ENCODE assay signal across 17 mouse cellular contexts in the genomic region with DNA sequence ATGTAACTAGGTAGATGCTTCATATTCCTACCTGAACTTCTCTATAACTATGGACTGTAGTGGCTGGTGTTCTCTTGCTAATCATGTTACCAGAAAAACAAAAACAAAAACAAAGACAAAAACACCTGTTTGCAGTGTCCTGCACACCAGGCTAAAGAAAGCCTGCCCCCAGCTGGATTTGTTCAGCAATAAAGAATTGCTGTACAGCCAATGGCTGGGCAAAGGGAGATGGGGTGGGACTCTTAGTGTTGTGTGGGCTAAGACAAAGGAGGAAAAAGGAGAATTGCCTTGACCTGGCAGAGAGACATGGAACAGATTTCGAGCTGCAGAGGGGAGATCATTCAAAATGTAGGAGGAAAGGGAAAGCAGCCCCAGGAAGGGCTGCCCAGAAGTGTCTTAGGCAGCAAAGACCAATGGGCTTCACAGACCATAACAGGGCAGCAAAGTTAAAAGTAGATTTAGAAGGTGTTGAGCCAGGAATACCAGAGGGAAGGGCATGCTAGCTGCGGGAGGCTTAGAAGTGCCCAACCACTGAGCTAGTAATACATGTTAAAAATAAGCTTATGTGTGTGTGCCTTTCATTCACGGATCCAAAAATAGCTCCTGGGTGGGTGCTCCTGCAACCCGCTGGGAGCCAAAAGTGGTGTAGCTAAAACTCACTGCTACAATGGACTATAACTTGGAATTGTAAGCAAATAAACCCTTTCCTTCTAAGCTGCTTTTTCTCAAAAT. TPM values are rescaled to one million over a fixed set of nuclear protein-coding genes. Genes with fewer than 3 reads are reported as not detected.
A peak's percentile ranks its signal among the peaks of the same experiment; 100 is the strongest.
DNase-seq lines count a peak whose midpoint lies in the region; ATAC-seq and TF ChIP-seq lines count a peak whose summit lies in the region.
"Had no signal": no experiment of that assay in that cellular context is flagged by ENCODE, and none has a peak within 500 bp of the region (broad histone marks: within the 10 kb centered on the region; RNA-seq: fewer than 3 reads in every experiment).

No protein-coding gene starts in this region.

- H3K27me3 ChIP-seq in heart, adult 2 months (ENCODE audit: control insufficient read depth, insufficient read depth, low read length): no peaks in the 10 kb centered on the region
- H3K27me3 ChIP-seq: limb, embryonic 15.5 days; midbrain, embryonic 15.5 days had no signal

- H3K27ac ChIP-seq in heart, adult 2 months: peak overlapping the region; percentile 81
- H3K27ac ChIP-seq: limb, embryonic 15.5 days; midbrain, embryonic 15.5 days had no signal

- no peaks in the 10 kb centered on the region for H3K79me2 ChIP-seq in heart, adult 2 months (replicated peaks; ENCODE audit: control insufficient read depth, insufficient read depth, low read length)

- intact Hi-C loops in gastrocnemius, postnatal 14 days (cut with DNase I; ENCODE audit: low total_unique reads): no loop called here
- intact Hi-C loops in left cerebral cortex, postnatal 14 days (cut with DNase I): no loop called here
- intact Hi-C loops in left cerebral cortex, postnatal 10 days (cut with DNase I): no loop called here
- intact Hi-C loops in heart, adult 2 months (cut with DNase I): loop anchor here (5.0 kb wide), 1 partner anchor 136 kb away; a partner anchor contains a TSS
- intact Hi-C loops in heart, postnatal 10 days (cut with DNase I): loop anchor here (2.0 kb wide), 1 partner anchor 79 kb away; no protein-coding TSS in a partner anchor

- no peaks in the 10 kb centered on the region for H3K36me3 ChIP-seq in heart, adult 2 months (ENCODE audit: control insufficient read depth, insufficient read depth, low read length)
- H3K36me3 ChIP-seq: limb, embryonic 15.5 days; midbrain, embryonic 15.5 days had no signal

- no peak for ATAC-seq in megakaryocyte-erythroid progenitor cell, adult 5-6 weeks (replicated peaks; ENCODE audit: low FRiP score, low TSS enrichment, poor library complexity, severe bottlenecking)
- ATAC-seq: hindbrain, embryonic 16.5 days; midbrain, embryonic 15.5 days had no signal

- WGBS in heart, adult 2 months: 31% methylated on average over 4 of the region's 4 CpGs

- TF ChIP-seq POLR2A in heart, adult 2 months (IDR thresholded peaks at IDR 0.05; ENCODE audit: insufficient read depth, low read depth, low read length): no peak

- TF ChIP-seq CTCF in heart, adult 2 months (IDR thresholded peaks at IDR 0.05): peak; percentile 56

- H3K4me3 ChIP-seq in heart, adult 2 months: no peak overlapping the region
- H3K4me3 ChIP-seq: limb, embryonic 15.5 days; midbrain, embryonic 15.5 days had no signal

- no peak overlapping the region for H3K9ac ChIP-seq in heart, adult 2 months (ENCODE audit: low read depth, low read length)
- H3K9ac ChIP-seq: limb, embryonic 15.5 days; midbrain, embryonic 15.5 days had no signal

- H3K4me1 ChIP-seq in heart, adult 2 months (ENCODE audit: control insufficient read depth, insufficient read depth, low read length): no peaks in the 10 kb centered on the region
- H3K4me1 ChIP-seq: limb, embryonic 15.5 days; midbrain, embryonic 15.5 days had no signal

- DNase-seq in gastrocnemius, adult 8-10 months (ENCODE audit: low spot score in 2 of 2): peak; percentile 2 to 16
- DNase-seq in gastrocnemius, postnatal 14 days: no peak
- DNase-seq in left cerebral cortex, postnatal 14 days (ENCODE audit: low spot score in 2 of 2): peak; percentile 6 to 21
- no peak for DNase-seq in left cerebral cortex, postnatal 10 days (ENCODE audit: extremely low spot score in 1 of 2, low spot score in 2 of 2)
- peak in 1 of 2 experiments; percentile 19 for DNase-seq in heart, adult 2 months
- DNase-seq in heart, postnatal 10 days: peak; percentile 37 to 42
- no peak for DNase-seq in MN1 (ENCODE audit: low spot score)
- DNase-seq: adrenal gland, adult 2 months; lung, postnatal 10 days; thymus, postnatal 25 days had no signal

- no peak for TF ChIP-seq EP300 in heart, adult 2 months (IDR thresholded peaks at IDR 0.05; ENCODE audit: insufficient read depth, low read depth, low read length)

RNA-seq across cellular contexts. Expression of a gene that starts 23.6 kb away (rescaled TPM):
- 1 to 10 TPM in 1 of 4 experiments, under 1 TPM in 1, not detected in 2; 0.46 to 1.5 TPM for total RNA-seq in gastrocnemius, adult 8-10 months (2022)
- total RNA-seq in gastrocnemius, postnatal 14 days (2021): not detected
- under 1 TPM in 1 of 2 experiments, not detected in 1; 0.59 TPM for total RNA-seq in left cerebral cortex, postnatal 14 days (2021)
- total RNA-seq in left cerebral cortex, postnatal 10 days (2021): not detected
- total RNA-seq in heart, adult 2 months (2021): not detected
- not detected in 2 replicates for polyA plus RNA-seq in heart, adult 2 months (2012; rRNA removed)
- total RNA-seq in heart, postnatal 10 days (2021): not detected
- total RNA-seq in megakaryocyte-erythroid progenitor cell, adult 5-6 weeks (2014; fragmentation: Nextera tagmentation): not detected in 2 replicates
- total RNA-seq in megakaryocyte-erythroid progenitor cell, adult 5-6 weeks (2017): not detected in 2 replicates
- total RNA-seq: adrenal gland, adult 2 months; common myeloid progenitor, adult 5-6 weeks; layer of hippocampus, postnatal 10 days had no signal
- polyA plus RNA-seq: adrenal gland, adult 2 months; hindbrain, embryonic 16.5 days; limb, embryonic 15.5 days; midbrain, embryonic 15.5 days; neural tube, embryonic 14.5 days had no signal

RNA-seq across cellular contexts. Expression of a gene that starts 31.5 kb away (rescaled TPM):
- 10 to 100 TPM; 27.8 to 32.8 (median 29.0) TPM for total RNA-seq in gastrocnemius, adult 8-10 months (2022)
- total RNA-seq in gastrocnemius, postnatal 14 days (2021): 10 to 100 TPM; 25.6 to 30.4 TPM
- total RNA-seq in left cerebral cortex, postnatal 14 days (2021): 10 to 100 TPM; 74.2 to 75.5 TPM
- total RNA-seq in left cerebral cortex, postnatal 10 days (2021): 10 to 100 TPM; 77.1 to 78.0 TPM
- total RNA-seq in heart, adult 2 months (2021): 10 to 100 TPM; 27.0 to 32.6 TPM
- 6.2 and 9.6 TPM in 2 replicates for polyA plus RNA-seq in heart, adult 2 months (2012; rRNA removed)
- total RNA-seq in heart, postnatal 10 days (2021): 10 to 100 TPM; 32.9 to 34.3 TPM
- 21.8 and 22.9 TPM in 2 replicates for total RNA-seq in megakaryocyte-erythroid progenitor cell, adult 5-6 weeks (2014; fragmentation: Nextera tagmentation)
- 12.9 and 17.9 TPM in 2 replicates for total RNA-seq in megakaryocyte-erythroid progenitor cell, adult 5-6 weeks (2017)

Comparison
In these comparisons a context has a peak if more than half of its experiments do, and no peak if none do; other contexts are left out.
1. DNase-seq: peak in gastrocnemius, adult 8-10 months (2 of 2), left cerebral cortex, postnatal 14 days (2 of 2) and heart, postnatal 10 days (2 of 2); none in gastrocnemius, postnatal 14 days (single experiment), left cerebral cortex, postnatal 10 days (0 of 2) and MN1 (single experiment).
2. intact Hi-C loops: an anchor here in heart, adult 2 months (5.0 kb wide) and heart, postnatal 10 days (2.0 kb wide); none called in gastrocnemius, postnatal 14 days, left cerebral cortex, postnatal 14 days and left cerebral cortex, postnatal 10 days.